Mouse (Mus musculus) heart, postnatal 25 days (tissue): Measurements from ENCODE around the gene Gm42878. TPM values are rescaled to one million over a fixed set of nuclear protein-coding genes. Genes with fewer than 3 reads are reported as not detected.
"Not testable (repeated sequence)": the region's sequence is repeated elsewhere in the genome, so short reads cannot be mapped to it uniquely, and the experiment has no call there.

ENCODE experiments used
- DNase-seq: peaks from one replicate; pipeline ENCODE4 v3.0.0; 2022; ENCODE audit warnings: low spot score
- intact Hi-C: fragments of 180-260 bp; cut with DNase I; formaldehyde crosslinking; loops from one replicate; pipeline ENCODE4 v1.15.1; 2025
- total RNA-seq, 2 experiments: library from RNA; stranded (reverse); gene quantifications; 2 replicates each; pipeline ENCODE4 v1.2.3; 2021

The Gm42878 gene
- total RNA-seq, 2 experiments from 2014 or later = not detected

- intact Hi-C loops = no loop called here
- DNase-seq = no peak
Observed at GRCm38 (mm10) chr5:121506846-121507245, 38.4 kb downstream of the Gm42878 start.

- intact Hi-C loops = no loop called here
- DNase-seq = no peak
Observed at GRCm38 (mm10) chr5:121503231-121503630, 42.1 kb downstream of the Gm42878 start, which contains the start of gene Adam1b. Gene Adam1b, minus strand, starts transcription at chr5:121503435.

GRCm38 (mm10) chr5:121501424-121501996 lies 43.8 kb downstream of the Gm42878 start:
- DNase-seq, intact Hi-C loops: not testable (repeated sequence)

- intact Hi-C loops = no loop called here
- DNase-seq = no peak
Observed at GRCm38 (mm10) chr5:121500719-121501118, 44.6 kb downstream of the Gm42878 start.

GRCm38 (mm10) chr5:121493305-121493704 lies 52.0 kb downstream of the Gm42878 start:
- DNase-seq = no peak
- intact Hi-C loops = no loop called here

GRCm38 (mm10) chr5:121484801-121485200 lies 60.5 kb downstream of the Gm42878 start:
- intact Hi-C loops = no loop called here
- no peak for DNase-seq

- DNase-seq = no peak
- intact Hi-C loops = loop anchor here (2.0 to 5.0 kb wide), 2 partner anchors 27 to 35 kb away; partner anchors contain the start of gene Tmem116
Observed at GRCm38 (mm10) chr5:121477680-121478079, 67.6 kb downstream of the Gm42878 start.

GRCm38 (mm10) chr5:121476040-121476439 lies 69.2 kb downstream of the Gm42878 start:
- intact Hi-C loops = loop anchor here (2.0 to 5.0 kb wide), 2 partner anchors 25 to 34 kb away; partner anchors contain the start of gene Tmem116
- DNase-seq = no peak

- intact Hi-C loops = loop anchor here (5.0 kb wide), 1 partner anchor 32 kb away; no protein-coding TSS in a partner anchor
- no peak for DNase-seq
Observed at GRCm38 (mm10) chr5:121474610-121475009, 70.7 kb downstream of the Gm42878 start.

GRCm38 (mm10) chr5:121472411-121472810 lies 72.9 kb downstream of the Gm42878 start:
- no peak for DNase-seq
- intact Hi-C loops = no loop called here

- DNase-seq = no peak
- intact Hi-C loops = no loop called here
Observed at GRCm38 (mm10) chr5:121469566-121469965, 75.7 kb downstream of the Gm42878 start.

Other genes with a start within 250 kb of the Gm42878 start
- gene Trafd1, start 159.8 kb downstream of the Gm42878 start, total RNA-seq = 10 to 100 TPM; 48.1 to 51.3 TPM
- gene Naa25, start 147.5 kb downstream of the Gm42878 start, total RNA-seq = 10 to 100 TPM; 19.9 TPM
- gene Tmem116, start 93.6 kb downstream of the Gm42878 start, total RNA-seq = 10 to 100 TPM in 1 of 2 experiments, 1 to 10 TPM in 1; 8.2 to 10.1 TPM
- 10 to 100 TPM; 83.2 to 84.7 TPM for gene Erp29, start 93.0 kb downstream of the Gm42878 start, total RNA-seq
- gene Adam1b, start 42.0 kb downstream of the Gm42878 start, total RNA-seq = not detected
- gene Adam1a, start within 50 bp of the Gm42878 start, total RNA-seq = 1 to 10 TPM; 1.8 to 2.4 TPM
- 10 to 100 TPM; 70.2 to 77.1 TPM for gene Mapkapk5, start 423 bp upstream of the Gm42878 start, total RNA-seq
- 100 to 1,000 TPM; 247 TPM for gene Aldh2, start 48.3 kb upstream of the Gm42878 start, total RNA-seq
- gene Acad12, start 73.5 kb upstream of the Gm42878 start, total RNA-seq = 10 to 100 TPM; 54.1 to 60.7 TPM
- 10 to 100 TPM; 18.6 to 21.7 TPM for gene Acad10, start 115.0 kb upstream of the Gm42878 start, total RNA-seq
- 10 to 100 TPM; 26.7 to 27.0 TPM for gene Brap, start 115.1 kb upstream of the Gm42878 start, total RNA-seq
- gene Atxn2, start 165.9 kb upstream of the Gm42878 start, total RNA-seq = 100 to 1,000 TPM; 148 to 159 TPM